Mouse (Mus musculus): ENCODE data around the gene Gm5114. TPM values are rescaled to one million over a fixed set of nuclear protein-coding genes. Genes with fewer than 3 reads are reported as not detected.

The Gm5114 gene
- polyA plus RNA-seq (2012; rRNA removed) = not detected in 2 replicates

DNA sequence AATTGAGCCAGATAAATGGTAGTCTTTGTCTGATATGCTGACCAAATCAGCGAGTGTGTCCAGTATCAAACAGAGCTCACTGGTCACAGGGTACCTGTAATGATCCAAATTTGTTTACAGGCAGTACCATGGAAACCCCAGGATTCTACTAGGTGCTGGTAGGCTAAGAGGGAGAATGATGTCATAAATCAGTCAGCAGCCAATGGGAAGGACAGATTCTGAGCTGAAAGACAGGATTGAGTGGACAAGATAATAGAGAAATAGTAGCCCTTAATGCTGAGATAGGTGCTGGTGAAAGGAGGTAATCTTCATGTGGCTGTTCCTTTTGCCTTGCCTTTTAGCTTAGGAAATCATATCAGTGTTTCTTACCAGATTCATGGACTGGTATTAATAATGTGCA is at the start of gene Gm5114:
Gm5114 (minus strand) TSS at position 101 of the 400 bp plus-strand sequence.

Other genes starting within 250 kb of the Gm5114 start
- 0.02 TPM in 2 replicates for gene Zfp619, start 104.6 kb upstream of the Gm5114 start, polyA plus RNA-seq (2012; rRNA removed)

Data from stomach, adult 2 months (tissue).